Mouse (Mus musculus) embryonic facial prominence, embryonic 11.5 days (tissue): ENCODE results near the gene Alox12. TPM values are rescaled to one million over a fixed set of nuclear protein-coding genes. Genes with fewer than 3 reads are reported as not detected.

ENCODE experiments used
- ATAC-seq: fragments of 200-750 bp; cut with Nextera tagmentation; replicated peaks from 2 replicates; pipeline ENCODE4 v1.8.0; 2017; ENCODE audit warnings: low read depth; ENCODE audit not compliant: insufficient number of reproducible peaks, low FRiP score, low TSS enrichment
- DNase-seq: peaks from one replicate; pipeline ENCODE4 v3.0.0-alpha.2; 2015; ENCODE audit warnings: low spot score
- H3K27ac ChIP-seq: fragments of 300-500 bp; sonication (generic); replicated peaks from 2 replicates; pipeline ENCODE4 v1.5.1; 2014; ENCODE audit warnings: mild to moderate bottlenecking, low read depth, low read length, control low read depth
- H3K27me3 ChIP-seq: fragments of 300-500 bp; sonication (generic); 2 replicates; pipeline ENCODE4 v1.6.1; 2014; ENCODE audit warnings: mild to moderate bottlenecking, low read length, moderate library complexity, mixed read lengths; ENCODE audit not compliant: control insufficient read depth, insufficient read depth
- H3K36me3 ChIP-seq: fragments of 300-500 bp; sonication (generic); replicated peaks from 2 replicates; pipeline ENCODE4 v1.6.1; 2014; ENCODE audit warnings: low read depth, mild to moderate bottlenecking, low read length, moderate library complexity, mixed read lengths; ENCODE audit not compliant: control insufficient read depth, insufficient read depth
- H3K4me1 ChIP-seq: fragments of 300-500 bp; sonication (generic); 2 replicates; pipeline ENCODE4 v1.6.1; 2014; ENCODE audit warnings: low read length, mixed read lengths; ENCODE audit not compliant: control insufficient read depth, insufficient read depth
- H3K4me2 ChIP-seq: fragments of 300-500 bp; sonication (generic); 2 replicates; pipeline ENCODE4 v1.6.1; 2014; ENCODE audit warnings: low read depth, mild to moderate bottlenecking, control low read depth, low read length, moderate library complexity
- H3K4me3 ChIP-seq: fragments of 300-500 bp; sonication (generic); 2 replicates; pipeline ENCODE4 v1.5.1; 2014; ENCODE audit warnings: low read depth, low read length, control low read depth
- H3K9ac ChIP-seq: fragments of 300-500 bp; sonication (generic); replicated peaks from 2 replicates; pipeline ENCODE4 v1.6.1; 2014; ENCODE audit warnings: mild to moderate bottlenecking, control low read depth, low read length
- H3K9me3 ChIP-seq: fragments of 300-500 bp; sonication (generic); replicated peaks from 2 replicates; pipeline ENCODE4 v1.6.1; 2016; ENCODE audit warnings: mild to moderate bottlenecking, low read length, inconsistent platforms, mixed read lengths; ENCODE audit not compliant: control insufficient read depth
- WGBS: fragments of 180-500 bp; shearing (Covaris S2); extraction: QIAGEN DNeasy Blood & Tissue Kit; methylation state at CpG from one replicate; pipeline ENCODE4 v1.1.7; 2014; 5-methylcytosine and 5-hydroxymethylcytosine counted together
- polyA plus RNA-seq: library from polyadenylated mRNA; unstranded; fragments of >200 nt; fragmentation: Nextera tagmentation; extraction: Ambion mirVana; gene quantifications from 2 replicates; pipeline ENCODE4 v1.2.1, GENCODE M21; 2014

The Alox12 gene
- polyA plus RNA-seq, 1 experiment from 2014 or later, result 4.1 TPM

- no peak for DNase-seq
- Histone ChIP-seq H3K9me3 (no peaks in the 10 kb centered on the region), H3K27me3 (peaks cover 37% of the 10 kb centered on the region), H3K9ac (no peak overlapping the region), H3K4me1 (peaks cover 10% of the 10 kb centered on the region), H3K4me3 (no peak overlapping the region), H3K36me3 (no peaks in the 10 kb centered on the region), H3K4me2 (no peak overlapping the region), H3K27ac (no peak overlapping the region)
- no peak for ATAC-seq
- 82% methylated on average over 6 of the region's 6 CpGs for WGBS
Observed at GRCm38 (mm10) chr11:70211972-70212371, 43.2 kb downstream of the Alox12 start.

DNA sequence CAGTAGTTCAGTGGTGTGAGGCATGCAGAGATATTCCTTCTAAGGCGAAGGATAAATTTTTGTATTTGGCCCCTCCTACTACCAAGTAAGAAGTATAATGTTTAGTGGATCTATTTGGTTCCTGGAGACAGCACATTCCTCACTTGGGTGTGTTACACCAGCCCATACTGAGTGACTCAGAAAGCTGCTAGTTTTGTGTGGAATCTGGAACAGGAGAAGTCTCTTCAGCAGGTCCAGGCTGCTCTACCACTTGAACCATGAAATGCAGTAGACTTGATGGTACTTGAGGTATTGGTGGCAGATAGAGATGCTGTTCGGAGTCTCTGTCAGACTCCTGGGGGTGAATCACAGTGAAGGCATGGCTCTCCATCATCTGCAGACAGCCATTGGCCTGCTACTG is 44.5 kb downstream of the Alox12 start:
- no peak overlapping the region for H3K4me2 ChIP-seq
- DNase-seq (no peak), ATAC-seq (no peak)
- peaks cover 24% of the 10 kb centered on the region for H3K27me3 ChIP-seq
- WGBS, result 94% methylated on average over 2 of the region's 2 CpGs
- H3K27ac ChIP-seq, result no peak overlapping the region
- H3K9ac ChIP-seq, result no peak overlapping the region
- no peaks in the 10 kb centered on the region for H3K9me3 ChIP-seq
- no peak overlapping the region for H3K4me3 ChIP-seq
- no peaks in the 10 kb centered on the region for H3K36me3 ChIP-seq
- H3K4me1 ChIP-seq, result peaks cover 10% of the 10 kb centered on the region

- Histone ChIP-seq H3K4me1 (peaks cover 3% of the 10 kb centered on the region), H3K4me3 (no peak overlapping the region), H3K36me3 (no peaks in the 10 kb centered on the region), H3K4me2 (no peak overlapping the region), H3K27me3 (peaks cover 6% of the 10 kb centered on the region), H3K27ac (no peak overlapping the region), H3K9ac (no peak overlapping the region), H3K9me3 (no peaks in the 10 kb centered on the region)
- DNase-seq, result no peak
- WGBS, result 80% methylated on average over 5 of the region's 5 CpGs
- no peak for ATAC-seq
Observed at GRCm38 (mm10) chr11:70208778-70209388, 46.3 kb downstream of the Alox12 start.

DNA sequence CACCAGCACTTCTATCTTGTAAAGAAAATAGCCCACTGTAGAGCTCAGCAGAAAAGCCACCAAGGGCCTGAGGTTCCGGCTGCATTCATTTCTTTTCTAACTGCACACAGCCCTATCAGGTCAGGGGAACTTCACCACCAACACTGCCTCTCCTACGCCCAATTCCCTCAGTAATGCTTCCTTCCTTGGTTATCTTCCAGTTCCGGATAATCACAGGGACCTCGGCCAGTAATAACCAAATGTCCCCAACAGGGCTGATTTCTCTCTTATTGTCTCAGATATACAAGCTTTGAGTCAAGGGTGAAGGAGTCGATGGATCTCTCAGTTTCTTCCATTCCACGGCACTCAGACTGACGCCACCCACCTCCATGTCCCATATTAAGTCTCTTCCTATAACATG is 47.9 kb downstream of the Alox12 start:
- H3K4me1 ChIP-seq, result no peaks in the 10 kb centered on the region
- no peak for DNase-seq
- no peak for ATAC-seq
- no peaks in the 10 kb centered on the region for H3K36me3 ChIP-seq
- no peak overlapping the region for H3K4me2 ChIP-seq
- 0 out of 2 replicates have a peak, but pooled peaks cover 2% of the 10 kb centered on the region for H3K27me3 ChIP-seq
- H3K9me3 ChIP-seq, result no peaks in the 10 kb centered on the region
- H3K4me3 ChIP-seq, result no peak overlapping the region
- H3K27ac ChIP-seq, result no peak overlapping the region
- no peak overlapping the region for H3K9ac ChIP-seq
- 81% methylated on average over 7 of the region's 7 CpGs for WGBS

GRCm38 (mm10) chr11:70206801-70207200 is 48.4 kb downstream of the Alox12 start:
- Histone ChIP-seq H3K4me3 (no peak overlapping the region), H3K27ac (no peak overlapping the region), H3K9ac (no peak overlapping the region), H3K9me3 (no peaks in the 10 kb centered on the region), H3K27me3 (no peaks in the 10 kb centered on the region), H3K4me1 (no peaks in the 10 kb centered on the region), H3K36me3 (no peaks in the 10 kb centered on the region), H3K4me2 (no peak overlapping the region)
- no peak for DNase-seq
- WGBS, result 87% methylated on average over 2 of the region's 2 CpGs
- ATAC-seq, result no peak

GRCm38 (mm10) chr11:70201691-70202090 is 53.5 kb downstream of the Alox12 start:
- no peak for ATAC-seq
- H3K4me2 ChIP-seq, result no peak overlapping the region
- H3K4me1 ChIP-seq, result no peaks in the 10 kb centered on the region; the same call in 1 of the 2 replicates
- 36% methylated on average over 5 of the region's 5 CpGs for WGBS
- H3K4me3 ChIP-seq, result no peak overlapping the region
- no peaks in the 10 kb centered on the region for H3K9me3 ChIP-seq
- H3K27ac ChIP-seq, result no peak overlapping the region
- H3K36me3 ChIP-seq, result no peaks in the 10 kb centered on the region
- H3K27me3 ChIP-seq, result no peaks in the 10 kb centered on the region
- no peak overlapping the region for H3K9ac ChIP-seq
- peak; percentile 92 for DNase-seq

DNA sequence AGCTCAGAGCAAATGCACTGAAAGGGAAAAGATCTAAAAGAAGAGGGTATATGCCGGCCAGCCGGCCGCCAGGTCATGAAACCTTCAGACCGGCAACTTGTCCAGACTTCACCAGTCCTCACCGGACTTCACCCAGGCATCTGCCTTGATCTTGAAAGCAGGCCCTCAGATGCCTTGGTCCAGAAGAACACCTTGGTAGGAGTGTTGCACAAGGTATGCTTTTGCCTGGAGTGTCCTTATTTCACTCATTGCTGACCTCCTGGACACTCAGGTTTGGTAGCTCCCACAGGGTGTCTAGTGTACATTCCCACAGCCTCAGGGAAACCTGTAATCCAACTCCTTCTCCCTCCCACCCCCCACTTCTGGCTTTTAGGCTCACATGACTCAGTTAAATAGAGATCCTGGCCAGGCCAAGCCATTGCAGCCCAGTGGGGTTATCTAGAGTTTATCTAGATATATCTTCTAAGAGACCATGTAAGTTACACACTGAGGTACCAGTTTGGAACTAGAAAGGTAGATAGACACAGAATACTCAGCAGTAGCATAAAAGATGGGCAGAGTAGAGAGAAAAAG is 55.0 kb downstream of the Alox12 start:
- Histone ChIP-seq H3K9me3 (no peaks in the 10 kb centered on the region), H3K9ac (no peak overlapping the region), H3K27me3 (no peaks in the 10 kb centered on the region), H3K4me1 (no peaks in the 10 kb centered on the region; the same call in 1 of the 2 replicates), H3K4me2 (no peak overlapping the region), H3K36me3 (no peaks in the 10 kb centered on the region), H3K4me3 (no peak overlapping the region), H3K27ac (no peak overlapping the region)
- DNase-seq, result no peak
- no peak for ATAC-seq
- WGBS, result 73% methylated on average over 5 of the region's 5 CpGs

GRCm38 (mm10) chr11:70199107-70199506 is 56.0 kb downstream of the Alox12 start:
- H3K36me3 ChIP-seq, result no peaks in the 10 kb centered on the region
- H3K4me3 ChIP-seq, result no peak overlapping the region
- ATAC-seq, result no peak
- no peak overlapping the region for H3K9ac ChIP-seq
- no peaks in the 10 kb centered on the region for H3K9me3 ChIP-seq
- 84% methylated on average over 8 of the region's 8 CpGs for WGBS
- no peaks in the 10 kb centered on the region; the same call in 1 of the 2 replicates for H3K4me1 ChIP-seq
- no peak overlapping the region for H3K27ac ChIP-seq
- no peak overlapping the region for H3K4me2 ChIP-seq
- no peak for DNase-seq
- no peaks in the 10 kb centered on the region for H3K27me3 ChIP-seq
